Mouse (Mus musculus) MEL (cell line): Measurements from ENCODE around the gene Mecom. TPM values are rescaled to one million over a fixed set of nuclear protein-coding genes. Genes with fewer than 3 reads are reported as not detected.

ENCODE experiments used
- DNase-seq: peaks from one replicate; pipeline ENCODE4 v3.0.0; 2011; ENCODE audit warnings: low read depth, low spot score
- H3K27ac ChIP-seq: 2 replicates; pipeline ENCODE4 v1.5.1; 2012; ENCODE audit warnings: low read depth, mild to moderate bottlenecking, control low read depth, low read length, moderate library complexity; ENCODE audit not compliant: control insufficient read depth
- H3K27me3 ChIP-seq, 2 experiments: fragments of 150-350 bp in 1 of 2; sonication (generic) in 1 of 2; 2 replicates each; pipeline ENCODE4 v1.6.1; 2012; ENCODE audit warnings: low read length in 2 of 2, mild to moderate bottlenecking in 2 of 2, improper control_type of control experiment in 1 of 2, moderate library complexity in 1 of 2; ENCODE audit not compliant: insufficient read depth in 2 of 2, control insufficient read depth in 1 of 2
- H3K36me3 ChIP-seq, 2 experiments: 2 replicates each; pipeline ENCODE4 v1.6.1; 2012 to 2014; ENCODE audit warnings: low read length in 2 of 2, improper control_type of control experiment in 1 of 2, inconsistent platforms in 1 of 2, mild to moderate bottlenecking in 1 of 2; ENCODE audit not compliant: insufficient read depth in 2 of 2, control insufficient read depth in 1 of 2
- H3K4me1 ChIP-seq, 2 experiments: fragments of 150-350 bp in 1 of 2; sonication (generic) in 1 of 2; 2 replicates each; pipeline ENCODE4 v1.6.1; 2012; ENCODE audit warnings: low read length in 2 of 2, improper control_type of control experiment in 1 of 2, mild to moderate bottlenecking in 1 of 2; ENCODE audit not compliant: insufficient read depth in 2 of 2, control insufficient read depth in 1 of 2
- H3K4me3 ChIP-seq, 2 experiments: fragments of 150-350 bp in 1 of 2; sonication (generic) in 1 of 2; 2 replicates each; pipeline ENCODE4 v1.5.1; 2012; ENCODE audit warnings: low read depth in 2 of 2, low read length in 2 of 2, mild to moderate bottlenecking in 2 of 2, moderate library complexity in 2 of 2, control low read depth in 1 of 2, improper control_type of control experiment in 1 of 2; ENCODE audit not compliant: control insufficient read depth in 1 of 2, insufficient read depth in 1 of 2
- H3K79me2 ChIP-seq: 2 replicates; pipeline ENCODE4 v1.6.1; 2012; ENCODE audit warnings: mild to moderate bottlenecking, low read length, moderate library complexity; ENCODE audit not compliant: control insufficient read depth, poor library complexity, insufficient read depth
- H3K9ac ChIP-seq: 2 replicates; pipeline ENCODE4 v1.6.1; 2012; ENCODE audit warnings: low read depth, mild to moderate bottlenecking, control low read depth, low read length, moderate library complexity; ENCODE audit not compliant: control insufficient read depth, poor library complexity, severe bottlenecking
- H3K9me3 ChIP-seq: fragments of 150-350 bp; sonication (generic); replicated peaks from 2 replicates; pipeline ENCODE4 v1.6.1; 2012; ENCODE audit warnings: mild to moderate bottlenecking, low read length, improper control_type of control experiment, moderate library complexity; ENCODE audit not compliant: insufficient read depth
- CHD2 ChIP-seq: IDR thresholded peaks from 2 replicates; pipeline ENCODE4 v1.6.1; 2011; ENCODE audit warnings: low read length, improper control_type of control experiment
- CTCF ChIP-seq, 3 experiments: IDR thresholded peaks in 2 of 3; conservative IDR thresholded peaks in 1 of 3; 2 replicates each; pipeline ENCODE4 v1.5.1; 2011 to 2012; ENCODE audit warnings: low read length in 3 of 3, low read depth in 2 of 3, mild to moderate bottlenecking in 2 of 3, improper control_type of control experiment in 1 of 3, inconsistent platforms in 1 of 3, mixed read lengths in 1 of 3, moderate library complexity in 1 of 3; ENCODE audit not compliant: control insufficient read depth in 1 of 3, insufficient read depth in 1 of 3, poor library complexity in 1 of 3, severe bottlenecking in 1 of 3
- E2F4 ChIP-seq: IDR thresholded peaks from 2 replicates; pipeline ENCODE4 v1.6.1; 2011; ENCODE audit warnings: low read depth, low read length, improper control_type of control experiment, borderline replicate concordance
- ELF1 ChIP-seq: IDR thresholded peaks from 2 replicates; pipeline ENCODE4 v1.6.1; 2014; ENCODE audit warnings: low read depth, mild to moderate bottlenecking, inconsistent platforms, low read length, improper control_type of control experiment, moderate library complexity
- EP300 ChIP-seq, 2 experiments: IDR thresholded peaks; 2 replicates each; pipeline ENCODE4 v1.6.1; 2011; ENCODE audit warnings: improper control_type of control experiment in 2 of 2, low read length in 2 of 2, low read depth in 1 of 2, mild to moderate bottlenecking in 1 of 2
- ETS1 ChIP-seq: IDR thresholded peaks from 2 replicates; pipeline ENCODE4 v1.6.1; 2012; ENCODE audit warnings: low read depth, mild to moderate bottlenecking, inconsistent platforms, low read length, improper control_type of control experiment, moderate library complexity
- GABPA ChIP-seq: IDR thresholded peaks from 2 replicates; pipeline ENCODE4 v1.6.1; 2012; ENCODE audit warnings: low read depth, mild to moderate bottlenecking, inconsistent platforms, low read length, improper control_type of control experiment, moderate library complexity
- GATA1 ChIP-seq: IDR thresholded peaks from 2 replicates; pipeline ENCODE4 v1.6.1; 2011; ENCODE audit warnings: low read depth, low read length, improper control_type of control experiment
- HCFC1 ChIP-seq: IDR thresholded peaks from 2 replicates; pipeline ENCODE4 v1.6.1; 2012; ENCODE audit warnings: low read depth, mild to moderate bottlenecking, inconsistent platforms, low read length, improper control_type of control experiment, moderate library complexity
- JUND ChIP-seq: IDR thresholded peaks from 2 replicates; pipeline ENCODE4 v1.6.1; 2011; ENCODE audit warnings: low read depth, mild to moderate bottlenecking, improper control_type of control experiment, low read length
- KAT2A ChIP-seq: conservative IDR thresholded peaks from 2 replicates; pipeline ENCODE4 v1.6.1; 2012; ENCODE audit warnings: low read depth, low read length, improper control_type of control experiment, inconsistent platforms
- MAX ChIP-seq: IDR thresholded peaks from 2 replicates; pipeline ENCODE4 v1.6.1; 2011; ENCODE audit warnings: low read length, improper control_type of control experiment
- MAZ ChIP-seq: IDR thresholded peaks from 2 replicates; pipeline ENCODE4 v1.6.1; 2012; ENCODE audit warnings: low read depth, mild to moderate bottlenecking, inconsistent platforms, low read length, improper control_type of control experiment
- MEF2A ChIP-seq: IDR thresholded peaks from 2 replicates; pipeline ENCODE4 v1.6.1; 2014; ENCODE audit warnings: low read depth, mild to moderate bottlenecking, inconsistent platforms, low read length, improper control_type of control experiment; ENCODE audit not compliant: poor library complexity, insufficient replicate concordance, severe bottlenecking; ENCODE audit errors: extremely low read depth
- NELFE ChIP-seq: IDR thresholded peaks from 2 replicates; pipeline ENCODE4 v1.6.1; 2011; ENCODE audit warnings: low read depth, low read length, improper control_type of control experiment
- NRF1 ChIP-seq: IDR thresholded peaks from 2 replicates; pipeline ENCODE4 v1.6.1; 2014; ENCODE audit warnings: low read depth, mild to moderate bottlenecking, inconsistent platforms, low read length, improper control_type of control experiment, moderate library complexity; ENCODE audit not compliant: poor library complexity, insufficient read depth, severe bottlenecking
- POLR2AphosphoS2 ChIP-seq: IDR thresholded peaks from 2 replicates; pipeline ENCODE4 v1.6.1; 2011; ENCODE audit warnings: low read length, improper control_type of control experiment
- POLR2AphosphoS5 ChIP-seq: IDR thresholded peaks from 2 replicates; pipeline ENCODE4 v1.6.1; 2012; ENCODE audit warnings: low read depth, borderline replicate concordance, mild to moderate bottlenecking, inconsistent platforms, low read length, moderate library complexity, mixed read lengths
- SMC3 ChIP-seq: IDR thresholded peaks from 2 replicates; pipeline ENCODE4 v1.6.1; 2011; ENCODE audit warnings: low read depth, low read length, improper control_type of control experiment
- TAL1 ChIP-seq: IDR thresholded peaks from 2 replicates; pipeline ENCODE4 v1.6.1; 2012; ENCODE audit warnings: mild to moderate bottlenecking, inconsistent platforms, low read length, moderate library complexity, mixed read lengths
- TBP ChIP-seq: IDR thresholded peaks from 2 replicates; pipeline ENCODE4 v1.8.0; 2011; ENCODE audit warnings: low read depth, low read length, improper control_type of control experiment
- TCF12 ChIP-seq: IDR thresholded peaks from 2 replicates; pipeline ENCODE4 v1.6.1; 2014; ENCODE audit warnings: low read depth, mild to moderate bottlenecking, inconsistent platforms, low read length, improper control_type of control experiment, moderate library complexity
- UBTF ChIP-seq: IDR thresholded peaks from 2 replicates; pipeline ENCODE4 v1.6.1; 2012; ENCODE audit warnings: low read depth, mild to moderate bottlenecking, inconsistent platforms, low read length, improper control_type of control experiment, moderate library complexity, borderline replicate concordance; ENCODE audit not compliant: insufficient read depth
- USF1 ChIP-seq: IDR thresholded peaks from 2 replicates; pipeline ENCODE4 v1.6.1; 2014; ENCODE audit warnings: low read depth, mild to moderate bottlenecking, inconsistent platforms, low read length, improper control_type of control experiment, moderate library complexity
- USF2 ChIP-seq, 2 experiments: IDR thresholded peaks; 2 replicates each; pipeline ENCODE4 v1.6.1; 2011 to 2012; ENCODE audit warnings: improper control_type of control experiment in 2 of 2, low read length in 2 of 2, borderline replicate concordance in 1 of 2, inconsistent platforms in 1 of 2, low read depth in 1 of 2, mild to moderate bottlenecking in 1 of 2; ENCODE audit not compliant: insufficient read depth in 1 of 2
- ZC3H11A ChIP-seq: IDR thresholded peaks from 2 replicates; pipeline ENCODE4 v1.6.1; 2012; ENCODE audit warnings: low read depth, mild to moderate bottlenecking, inconsistent platforms, low read length, improper control_type of control experiment
- ZKSCAN1 ChIP-seq: IDR thresholded peaks from 2 replicates; pipeline ENCODE4 v1.6.1; 2012; ENCODE audit warnings: low read depth, mild to moderate bottlenecking, inconsistent platforms, low read length, improper control_type of control experiment, moderate library complexity
- ZMIZ1 ChIP-seq: IDR thresholded peaks from 2 replicates; pipeline ENCODE4 v1.6.1; 2012; ENCODE audit warnings: low read depth, mild to moderate bottlenecking, inconsistent platforms, low read length, improper control_type of control experiment, moderate library complexity
- polyA plus RNA-seq, 2 experiments: library from polyadenylated mRNA; stranded (reverse) in 1 of 2; unstranded in 1 of 2; fragments of >175 nt in 1 of 2; fragments of >200 nt in 1 of 2; gene quantifications; 2 replicates each; pipeline versions ENCODE4 v1.2.1 to v1.2.4; 2012; ENCODE audit warnings: low replicate concordance in 2 of 2, low read depth in 1 of 2; ENCODE audit not compliant: insufficient read length in 2 of 2, insufficient read depth in 1 of 2, missing spikeins in 1 of 2
- total RNA-seq: library from RNA; depleted of rRNA; stranded (reverse); fragments of 300-350 nt; gene quantifications from 2 replicates; pipeline ENCODE4 v1.2.3, GENCODE M21; 2012; rRNA removed

The Mecom gene
- total RNA-seq (0.04 and 0.10 TPM in 2 replicates), polyA plus RNA-seq (not detected)

- no peaks in the 10 kb centered on the region for H3K4me1 ChIP-seq
- no peak for DNase-seq
- H3K9ac ChIP-seq = no peak within 1 kb of the TSS
Observed at GRCm38 (mm10) chr3:30547908-30548307, at the start of gene Mecom. Mecom (minus strand) TSS chr3:30548008.

GRCm38 (mm10) chr3:30597271-30597670 is 49.5 kb upstream of the Mecom start:
- H3K9ac ChIP-seq = no peak overlapping the region
- TF ChIP-seq MEF2A (no peak), SMC3 (no peak), ELF1 (no peak), CHD2 (no peak), MAX (no peak), CTCF (IDR thresholded peaks at IDR 0.05 in 2 of 3, conservative IDR thresholded peaks at IDR 0.05 in 1 of 3; ENCODE audit: control insufficient read depth in 1 of 3, insufficient read depth in 1 of 3, low read depth in 2 of 3, low read length in 3 of 3, poor library complexity in 1 of 3, severe bottlenecking in 1 of 3) (no peak), USF2 (IDR thresholded peaks at IDR 0.05; ENCODE audit: borderline replicate concordance in 1 of 2, insufficient read depth in 1 of 2, low read depth in 1 of 2, low read length in 2 of 2) (no peak), TAL1 (no peak), ZKSCAN1 (no peak), UBTF (no peak), ZMIZ1 (no peak), ETS1 (no peak), GATA1 (no peak)
- H3K27me3 ChIP-seq = no peaks in the 10 kb centered on the region
- H3K4me1 ChIP-seq = peaks cover 3 to 12% of the 10 kb centered on the region in 2 experiments; a peak in 3 of 4 replicates
- H3K36me3 ChIP-seq = peaks cover 0 to 12% of the 10 kb centered on the region in 2 experiments; a peak in 2 of 4 replicates
- no peak for DNase-seq
- H3K79me2 ChIP-seq = peaks cover 4% of the 10 kb centered on the region; the same call in 1 of the 2 replicates
- no peak overlapping the region for H3K27ac ChIP-seq
- no peak overlapping the region for H3K4me3 ChIP-seq
- H3K9me3 ChIP-seq = no peaks in the 10 kb centered on the region

More at GRCm38 (mm10) chr3:30547908-30548307, at the start of gene Mecom:
- Histone ChIP-seq H3K9me3 (no peaks in the 10 kb centered on the region), H3K27me3 (no peaks in the 10 kb centered on the region), H3K36me3 (no peaks in the 10 kb centered on the region), H3K4me3 (no peak within 1 kb of the TSS), H3K27ac (no peak within 1 kb of the TSS), H3K79me2 (no peaks in the 10 kb centered on the region)
- no peak for TF ChIP-seq POLR2AphosphoS5
- no peak for TF ChIP-seq POLR2AphosphoS2
- no peak for TF ChIP-seq TBP
- TF ChIP-seq JUND = no peak
- TF ChIP-seq UBTF = no peak
- TF ChIP-seq ZC3H11A = no peak
- no peak for TF ChIP-seq NRF1
- no peak for TF ChIP-seq MAZ
- no peak for TF ChIP-seq E2F4
- no peak for TF ChIP-seq TCF12
- TF ChIP-seq EP300 (IDR thresholded peaks at IDR 0.05; ENCODE audit: low read depth in 1 of 2, low read length in 2 of 2) = no peak
- TF ChIP-seq GABPA = no peak
- no peak for TF ChIP-seq HCFC1
- TF ChIP-seq CTCF (IDR thresholded peaks at IDR 0.05 in 2 of 3, conservative IDR thresholded peaks at IDR 0.05 in 1 of 3; ENCODE audit: control insufficient read depth in 1 of 3, insufficient read depth in 1 of 3, low read depth in 2 of 3, low read length in 3 of 3, poor library complexity in 1 of 3, severe bottlenecking in 1 of 3) = no peak
- no peak for TF ChIP-seq USF1
- no peak for TF ChIP-seq NELFE
- no peak for TF ChIP-seq ZMIZ1
- no peak for TF ChIP-seq KAT2A
- TF ChIP-seq MAX = no peak
